Mouse (Mus musculus): ENCODE measurements at regions not wholly inside any gene's neighbourhood (a gene's known extent, or its start where the extent isn't known, plus 50 kb on each side); places are given as distances from the start of the nearest gene placed in this dataset.

DNA sequence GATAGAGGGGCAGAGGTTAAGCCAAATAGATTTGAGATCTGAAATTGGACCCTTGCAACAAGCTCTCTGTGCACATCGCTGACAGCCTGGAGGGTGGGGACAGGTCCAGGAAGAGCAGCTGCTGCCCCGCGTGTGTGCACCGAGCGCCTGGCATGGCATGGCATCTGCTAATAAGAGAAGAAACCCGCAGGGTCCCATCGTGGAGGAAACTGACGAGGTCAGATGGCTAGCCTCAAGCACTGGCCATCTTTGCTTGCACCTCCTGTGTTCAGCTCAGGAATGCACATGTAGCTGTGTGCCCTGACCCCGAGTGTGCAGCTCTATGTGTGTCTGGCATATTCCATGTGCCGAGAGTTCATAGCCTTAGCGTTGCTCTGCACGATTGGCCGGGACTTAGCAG is 161.7 kb upstream of the Mphosph6 start:
- no peaks in the 10 kb centered on the region for H3K36me3 ChIP-seq
- no peak overlapping the region for H3K27ac ChIP-seq (ENCODE audit: poor library complexity, severe bottlenecking)
- 0 out of 2 replicates have a peak, but pooled peaks cover 2% of the 10 kb centered on the region for H3K9me3 ChIP-seq (replicated peaks)
- H3K4me1 ChIP-seq (replicated peaks): no peaks in the 10 kb centered on the region
- no peak overlapping the region for H3K9ac ChIP-seq
- H3K27me3 ChIP-seq (replicated peaks): no peaks in the 10 kb centered on the region
- no peak for ATAC-seq (ENCODE audit: insufficient number of reproducible peaks, low FRiP score)
- H3K4me3 ChIP-seq: no peak overlapping the region
- no peak overlapping the region for H3K4me2 ChIP-seq
- 88% methylated on average over 13 of the region's 13 CpGs for WGBS

DNA sequence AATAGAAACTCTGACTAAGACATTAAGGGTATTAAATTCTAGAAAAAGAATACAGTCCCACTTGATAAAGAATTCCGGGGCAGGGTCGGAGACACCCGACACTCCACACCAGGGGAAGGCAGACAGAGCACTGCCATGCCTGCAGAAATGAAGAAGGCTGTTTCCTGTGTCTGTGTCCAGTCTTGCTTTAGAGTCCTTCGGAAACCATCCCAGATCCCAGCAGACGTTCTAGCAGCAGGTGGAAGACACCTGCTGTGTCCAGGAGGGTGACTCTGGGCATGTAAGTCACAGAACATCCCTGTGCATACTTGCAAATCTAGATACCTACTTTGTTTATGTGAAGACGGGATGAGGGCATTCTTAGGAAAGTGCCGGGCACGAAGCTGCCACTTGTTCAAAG is 160.9 kb upstream of the Mphosph6 start:
- Histone ChIP-seq H3K9ac (no peak overlapping the region), H3K9me3 (replicated peaks) (0 out of 2 replicates have a peak, but pooled peaks cover 2% of the 10 kb centered on the region), H3K27ac (ENCODE audit: poor library complexity, severe bottlenecking) (no peak overlapping the region), H3K27me3 (replicated peaks) (no peaks in the 10 kb centered on the region), H3K4me2 (no peak overlapping the region), H3K4me1 (replicated peaks) (no peaks in the 10 kb centered on the region), H3K4me3 (no peak overlapping the region), H3K36me3 (no peaks in the 10 kb centered on the region)
- WGBS: 71% methylated on average over 8 of the region's 8 CpGs
- ATAC-seq (ENCODE audit: insufficient number of reproducible peaks, low FRiP score): no peak

DNA sequence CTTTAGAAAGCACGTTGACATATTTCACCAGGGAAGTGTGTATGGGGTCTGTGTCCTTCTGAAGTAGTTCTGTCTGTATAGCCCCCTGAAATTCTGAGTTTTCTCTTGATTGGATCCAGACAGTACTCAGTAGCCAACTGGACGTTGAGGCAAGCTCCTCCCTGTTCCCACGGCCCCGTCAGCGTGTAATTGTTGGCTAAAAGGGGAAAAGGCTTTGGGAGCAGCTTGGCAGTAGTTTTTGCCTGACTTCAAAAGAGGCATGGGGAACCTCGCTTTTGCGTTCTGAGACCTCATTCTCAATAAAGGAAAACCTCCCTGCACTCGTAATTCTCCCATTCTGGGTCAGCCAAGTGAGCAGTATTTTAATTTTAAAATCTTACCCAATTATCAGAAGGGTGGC is 157.8 kb upstream of the Mphosph6 start:
- H3K27me3 ChIP-seq (replicated peaks): peaks cover 10% of the 10 kb centered on the region; the same call in 1 of the 2 replicates
- no peak overlapping the region for H3K9ac ChIP-seq
- no peaks in the 10 kb centered on the region for H3K36me3 ChIP-seq
- H3K9me3 ChIP-seq (replicated peaks): 0 out of 2 replicates have a peak, but pooled peaks cover 2% of the 10 kb centered on the region
- no peak overlapping the region for H3K27ac ChIP-seq (ENCODE audit: poor library complexity, severe bottlenecking)
- no peak overlapping the region for H3K4me2 ChIP-seq
- no peak overlapping the region for H3K4me3 ChIP-seq
- no peak for ATAC-seq (ENCODE audit: insufficient number of reproducible peaks, low FRiP score)
- 72% methylated on average over 8 of the region's 8 CpGs for WGBS
- H3K4me1 ChIP-seq (replicated peaks): no peaks in the 10 kb centered on the region

DNA sequence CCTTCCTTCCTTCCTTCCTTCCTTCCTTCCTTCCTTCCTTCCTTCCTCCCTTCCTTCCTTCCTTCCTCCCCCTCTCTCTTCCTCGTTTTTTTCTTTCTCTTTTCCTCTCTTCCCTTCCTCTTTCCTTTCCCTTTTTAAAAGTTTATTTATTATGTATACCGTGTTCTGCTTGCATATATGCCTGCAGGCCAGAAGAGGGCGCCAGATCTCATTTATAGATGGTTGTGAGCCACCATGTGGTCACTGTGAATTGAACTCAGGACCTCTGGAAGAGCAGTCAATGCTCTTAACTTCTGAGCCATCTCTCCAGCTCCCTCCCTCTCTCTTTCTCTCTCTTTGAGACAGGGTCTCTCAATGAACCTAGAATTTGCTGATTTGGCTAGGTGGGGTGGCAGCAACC is 157.2 kb upstream of the Mphosph6 start:
- Histone ChIP-seq H3K27me3 (replicated peaks) (peaks cover 13% of the 10 kb centered on the region; the same call in 1 of the 2 replicates), H3K4me3 (no peak overlapping the region), H3K27ac (ENCODE audit: poor library complexity, severe bottlenecking) (no peak overlapping the region), H3K4me2 (no peak overlapping the region), H3K36me3 (no peaks in the 10 kb centered on the region), H3K9ac (no peak overlapping the region), H3K4me1 (replicated peaks) (no peaks in the 10 kb centered on the region), H3K9me3 (replicated peaks) (0 out of 2 replicates have a peak, but pooled peaks cover 2% of the 10 kb centered on the region)
- WGBS: 40% methylated on average over 3 of the region's 3 CpGs
- no peak for ATAC-seq (ENCODE audit: insufficient number of reproducible peaks, low FRiP score)

DNA sequence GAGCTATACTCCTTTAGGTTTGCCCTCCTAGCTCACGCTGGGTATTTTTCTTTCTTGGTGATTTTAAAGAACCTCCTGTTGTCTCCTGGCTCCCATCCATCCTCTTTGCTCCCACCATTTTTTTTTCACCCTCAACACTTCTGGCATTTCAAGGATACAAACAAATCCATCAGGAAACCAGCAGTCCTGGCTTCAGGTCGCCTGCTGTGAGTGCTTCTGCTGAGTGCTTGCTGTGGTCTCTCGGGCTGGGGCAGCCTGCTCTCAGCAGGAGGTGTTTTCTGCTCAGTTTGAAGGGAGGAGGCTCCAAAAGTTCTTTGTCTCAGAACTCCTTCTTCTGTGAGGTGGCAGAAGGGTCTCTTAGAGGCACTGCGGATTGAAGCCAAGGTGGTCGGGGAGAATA is 149.9 kb upstream of the Mphosph6 start:
- ATAC-seq (ENCODE audit: insufficient number of reproducible peaks, low FRiP score): no peak
- H3K4me3 ChIP-seq: no peak overlapping the region
- WGBS: 20% methylated on average over 5 of the region's 5 CpGs
- H3K4me1 ChIP-seq (replicated peaks): peaks cover 3% of the 10 kb centered on the region
- no peak overlapping the region for H3K9ac ChIP-seq
- H3K27me3 ChIP-seq (replicated peaks): peaks cover 26% of the 10 kb centered on the region
- no peak overlapping the region for H3K4me2 ChIP-seq
- no peak overlapping the region for H3K27ac ChIP-seq (ENCODE audit: poor library complexity, severe bottlenecking)
- H3K9me3 ChIP-seq (replicated peaks): no peaks in the 10 kb centered on the region
- no peaks in the 10 kb centered on the region for H3K36me3 ChIP-seq

DNA sequence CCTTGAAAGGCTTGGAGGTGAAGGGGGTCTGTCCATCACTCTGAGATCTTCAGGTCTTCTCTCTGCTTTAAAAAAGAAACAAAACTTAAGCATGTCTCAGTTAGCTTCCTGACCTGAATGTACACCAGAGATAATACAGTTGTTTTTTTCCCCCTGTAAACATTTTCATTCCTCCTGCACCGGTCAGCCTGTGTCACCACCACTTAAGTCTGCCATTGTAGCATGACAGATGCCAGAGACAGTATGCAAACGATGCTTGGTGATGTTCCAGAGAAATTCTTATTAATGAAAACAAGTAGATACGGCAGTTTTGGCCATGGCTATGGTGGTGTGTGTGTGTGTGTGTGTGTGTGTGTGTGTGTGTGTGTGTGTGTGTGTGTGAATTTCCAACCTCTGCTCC is 144.8 kb upstream of the Mphosph6 start:
- Histone ChIP-seq H3K9ac (no peak overlapping the region), H3K36me3 (no peaks in the 10 kb centered on the region), H3K4me2 (no peak overlapping the region), H3K4me1 (replicated peaks) (peaks cover 8% of the 10 kb centered on the region), H3K4me3 (no peak overlapping the region), H3K27ac (ENCODE audit: poor library complexity, severe bottlenecking) (no peak overlapping the region), H3K27me3 (replicated peaks) (no peaks in the 10 kb centered on the region), H3K9me3 (replicated peaks) (no peaks in the 10 kb centered on the region)
- no peak for ATAC-seq (ENCODE audit: insufficient number of reproducible peaks, low FRiP score)
- WGBS: 24% methylated on average over 3 of the region's 3 CpGs

DNA sequence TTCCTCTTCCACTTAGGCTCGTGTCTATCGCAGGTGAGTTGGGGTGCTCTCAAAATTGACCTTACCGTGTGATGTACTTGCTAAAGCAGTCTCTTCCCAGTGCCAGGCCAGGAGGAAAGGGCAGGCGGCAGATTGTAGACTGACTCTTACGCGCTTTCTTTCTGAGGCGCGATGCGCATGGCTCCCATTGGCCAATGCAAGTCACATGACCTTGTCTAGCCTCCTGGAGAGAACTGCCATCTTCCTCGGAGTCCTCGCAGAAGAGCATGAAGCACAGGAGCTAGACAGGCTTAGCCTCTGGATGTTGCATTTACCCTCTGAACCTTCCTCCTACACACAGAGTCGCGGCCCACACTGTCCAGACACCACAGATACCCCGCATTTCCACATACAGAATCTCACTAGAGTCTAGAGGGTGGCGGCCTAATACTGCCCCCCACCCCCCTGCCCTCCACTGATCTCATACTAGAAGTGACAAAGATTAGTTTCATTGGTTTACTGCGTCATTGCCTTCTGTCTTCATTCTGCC is 132.9 kb upstream of the Mphosph6 start:
- Histone ChIP-seq H3K36me3 (no peaks in the 10 kb centered on the region), H3K9ac (no peak overlapping the region), H3K4me1 (replicated peaks) (peaks cover 24% of the 10 kb centered on the region), H3K4me2 (peak overlapping the region; percentile 3; the same call in 1 of the 2 replicates), H3K4me3 (no peak overlapping the region), H3K27ac (ENCODE audit: poor library complexity, severe bottlenecking) (no peak overlapping the region), H3K27me3 (replicated peaks) (peaks cover 7% of the 10 kb centered on the region; the same call in 1 of the 2 replicates), H3K9me3 (replicated peaks) (no peaks in the 10 kb centered on the region)
- ATAC-seq (ENCODE audit: insufficient number of reproducible peaks, low FRiP score): no peak
- 89% methylated on average over 16 of the region's 16 CpGs for WGBS

DNA sequence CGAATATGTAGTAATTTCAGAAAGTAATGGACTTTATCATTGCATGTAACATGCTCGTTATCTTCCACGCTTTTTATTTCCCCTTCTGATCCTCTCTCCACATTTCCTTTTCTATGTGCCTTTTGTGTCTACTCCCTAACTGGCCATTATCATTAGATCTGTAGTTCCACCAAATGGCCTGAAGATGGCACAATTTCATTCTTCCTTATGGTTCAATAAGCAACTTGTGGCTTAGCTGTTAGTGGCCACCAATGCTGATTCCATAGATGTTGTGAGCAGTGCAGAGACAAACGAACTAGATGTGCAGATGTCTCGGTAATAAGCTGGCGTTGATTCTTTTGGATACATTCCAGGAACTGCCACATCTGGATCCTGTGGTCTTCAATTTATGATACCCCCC is 128.9 kb upstream of the Mphosph6 start:
- Histone ChIP-seq H3K36me3 (no peaks in the 10 kb centered on the region), H3K4me3 (no peak overlapping the region), H3K4me2 (no peak overlapping the region), H3K27me3 (replicated peaks) (peaks cover 15% of the 10 kb centered on the region; the same call in 1 of the 2 replicates), H3K9ac (no peak overlapping the region), H3K27ac (ENCODE audit: poor library complexity, severe bottlenecking) (no peak overlapping the region), H3K4me1 (replicated peaks) (peaks cover 23% of the 10 kb centered on the region), H3K9me3 (replicated peaks) (no peaks in the 10 kb centered on the region)
- WGBS: 60% methylated on average over 6 of the region's 6 CpGs
- no peak for ATAC-seq (ENCODE audit: insufficient number of reproducible peaks, low FRiP score)

DNA sequence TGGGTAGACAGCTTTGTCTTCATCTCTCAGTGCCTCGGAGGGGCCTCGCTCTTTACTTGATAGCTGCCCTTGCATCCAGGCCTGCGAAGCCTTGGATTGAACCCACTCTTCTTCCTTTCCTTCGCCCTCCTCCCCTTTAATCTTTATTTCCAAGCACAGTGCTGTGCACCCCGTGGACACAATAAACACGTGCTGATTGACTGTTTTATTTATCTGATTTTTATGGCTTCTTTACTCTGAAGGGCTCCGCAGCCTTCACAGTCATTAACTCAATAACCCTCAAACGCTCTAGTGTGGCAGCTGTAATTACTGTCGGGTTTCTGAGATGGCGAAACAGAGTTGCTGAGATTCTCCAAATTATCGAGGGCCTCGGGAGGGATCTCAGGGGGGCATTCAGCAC is 127.9 kb upstream of the Mphosph6 start:
- H3K4me2 ChIP-seq: no peak overlapping the region
- no peak overlapping the region for H3K4me3 ChIP-seq
- H3K9me3 ChIP-seq (replicated peaks): no peaks in the 10 kb centered on the region
- H3K36me3 ChIP-seq: no peaks in the 10 kb centered on the region
- ATAC-seq (ENCODE audit: insufficient number of reproducible peaks, low FRiP score): no peak
- WGBS: 76% methylated on average over 12 of the region's 12 CpGs
- no peak overlapping the region for H3K9ac ChIP-seq
- peaks cover 15% of the 10 kb centered on the region; the same call in 1 of the 2 replicates for H3K27me3 ChIP-seq (replicated peaks)
- no peak overlapping the region for H3K27ac ChIP-seq (ENCODE audit: poor library complexity, severe bottlenecking)
- peaks cover 13% of the 10 kb centered on the region for H3K4me1 ChIP-seq (replicated peaks)

DNA sequence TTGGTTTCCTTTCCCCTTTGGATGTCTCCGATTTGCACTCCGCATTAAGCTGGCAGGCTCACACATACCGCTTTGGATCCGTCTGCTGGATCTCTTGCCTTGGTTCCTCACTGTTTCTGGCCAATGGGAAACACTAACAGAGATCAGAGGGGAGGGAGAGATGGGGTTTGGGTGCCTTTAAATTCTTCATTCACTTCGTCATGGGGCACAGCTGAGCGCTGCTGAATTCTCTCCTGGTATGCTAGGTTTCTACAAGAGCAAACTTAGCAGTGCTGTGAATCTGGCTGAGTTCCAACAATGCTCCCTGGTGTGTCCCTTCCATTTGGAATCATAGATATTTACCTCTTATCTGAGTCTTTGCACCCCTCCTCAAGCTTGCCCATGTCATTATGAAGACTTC is 121.6 kb upstream of the Mphosph6 start:
- WGBS: 66% methylated on average over 6 of the region's 6 CpGs
- Histone ChIP-seq H3K4me2 (no peak overlapping the region), H3K36me3 (no peaks in the 10 kb centered on the region), H3K4me1 (replicated peaks) (peaks cover 10% of the 10 kb centered on the region), H3K9ac (no peak overlapping the region), H3K4me3 (no peak overlapping the region), H3K27me3 (replicated peaks) (peaks cover 7% of the 10 kb centered on the region; the same call in 1 of the 2 replicates), H3K9me3 (replicated peaks) (no peaks in the 10 kb centered on the region; the same call in 1 of the 2 replicates), H3K27ac (ENCODE audit: poor library complexity, severe bottlenecking) (no peak overlapping the region)
- ATAC-seq (ENCODE audit: insufficient number of reproducible peaks, low FRiP score): no peak

DNA sequence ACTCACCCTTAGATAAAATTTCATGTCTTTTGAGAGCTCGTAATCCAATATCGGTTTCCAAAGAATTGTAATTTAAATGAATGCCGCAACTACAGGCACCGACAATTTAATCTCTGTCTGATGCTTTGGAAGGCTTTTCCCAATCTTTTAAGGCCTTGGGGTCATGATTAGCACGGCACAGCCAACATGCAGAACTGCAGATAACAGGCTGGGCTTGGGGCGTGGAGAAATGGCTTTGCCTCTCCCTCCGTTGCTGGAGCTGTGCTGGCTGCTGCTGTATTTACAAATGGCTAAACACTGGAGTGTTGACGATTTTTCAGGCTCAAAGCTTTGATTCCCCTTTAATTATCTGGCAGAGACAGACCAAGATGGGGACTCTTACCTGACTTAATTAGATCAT is 101.3 kb upstream of the Mphosph6 start:
- ATAC-seq (ENCODE audit: insufficient number of reproducible peaks, low FRiP score): no peak
- no peaks in the 10 kb centered on the region; the same call in 1 of the 2 replicates for H3K27me3 ChIP-seq (replicated peaks)
- no peaks in the 10 kb centered on the region for H3K36me3 ChIP-seq
- H3K9ac ChIP-seq: no peak overlapping the region
- no peaks in the 10 kb centered on the region for H3K4me1 ChIP-seq (replicated peaks)
- H3K4me3 ChIP-seq: no peak overlapping the region
- H3K9me3 ChIP-seq (replicated peaks): peaks cover 2% of the 10 kb centered on the region; the same call in 1 of the 2 replicates
- no peak overlapping the region for H3K4me2 ChIP-seq
- WGBS: 43% methylated on average over 8 of the region's 8 CpGs
- no peak overlapping the region for H3K27ac ChIP-seq (ENCODE audit: poor library complexity, severe bottlenecking)

DNA sequence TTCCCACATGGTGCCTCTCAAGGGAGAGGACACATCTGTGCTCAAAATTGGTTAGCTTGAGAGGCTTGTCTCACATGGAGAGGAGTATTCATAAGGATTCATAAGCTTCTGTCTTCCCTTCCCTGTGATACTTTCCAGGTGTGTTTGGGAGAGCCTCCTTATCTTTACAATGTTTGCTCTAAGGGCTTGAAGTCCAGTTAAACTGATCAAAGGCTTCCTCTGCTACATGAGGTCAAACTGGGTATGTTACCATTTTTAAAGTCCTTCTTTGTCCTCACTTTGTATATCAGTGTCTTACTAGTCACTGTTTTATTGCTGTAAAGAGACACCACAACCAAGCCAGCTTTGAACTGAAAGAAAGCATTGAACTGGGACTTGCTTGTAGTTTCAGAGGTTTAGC is 98.1 kb upstream of the Mphosph6 start:
- no peak for ATAC-seq (ENCODE audit: insufficient number of reproducible peaks, low FRiP score)
- Histone ChIP-seq H3K4me3 (no peak overlapping the region), H3K4me1 (replicated peaks) (no peaks in the 10 kb centered on the region)

More for the DNA sequence above, 98.1 kb upstream of the Mphosph6 start:
- Histone ChIP-seq H3K9me3 (replicated peaks) (peaks cover 2% of the 10 kb centered on the region; the same call in 1 of the 2 replicates), H3K9ac (no peak overlapping the region), H3K27me3 (replicated peaks) (no peaks in the 10 kb centered on the region), H3K4me2 (no peak overlapping the region), H3K36me3 (no peaks in the 10 kb centered on the region), H3K27ac (ENCODE audit: poor library complexity, severe bottlenecking) (no peak overlapping the region)
